Mouse (Mus musculus): ENCODE data around the gene Ndufs2.

GRCm38 (mm10) chr1:171294298-171295062 is 43.3 kb upstream of the Ndufs2 start, which contains the start of gene Ufc1:
- TF ChIP-seq CTCF (IDR thresholded peaks at IDR 0.05; ENCODE audit: low read depth, low read length): no peak
- no peak for TF ChIP-seq GATA1 (IDR thresholded peaks at IDR 0.05; ENCODE audit: borderline replicate concordance, low read length)
- no peak for TF ChIP-seq POLR2AphosphoS5 (IDR thresholded peaks at IDR 0.05; ENCODE audit: insufficient replicate concordance, low read depth, low read length)
- TF ChIP-seq TAL1 (conservative IDR thresholded peaks at IDR 0.05; ENCODE audit: low read depth, low read length): no peak

Data from G1E (cell line).